Mouse (Mus musculus): ENCODE data around the gene Kcnq5. TPM values are rescaled to one million over a fixed set of nuclear protein-coding genes. Genes with fewer than 3 reads are reported as not detected.

Kcnq5 gene
- polyA plus RNA-seq, 1 experiment from 2014 or later = 0.72 TPM

GRCm38 (mm10) chr1:21488645-21489044, 473.1 kb downstream of the Kcnq5 start:
- H3K4me1 ChIP-seq (replicated peaks) = no peaks in the 10 kb centered on the region
- H3K27me3 ChIP-seq (ENCODE audit: insufficient read depth, poor library complexity, severe bottlenecking) = no peaks in the 10 kb centered on the region
- no peak overlapping the region for H3K27ac ChIP-seq
- H3K36me3 ChIP-seq = no peaks in the 10 kb centered on the region
- no peak overlapping the region for H3K4me3 ChIP-seq
- 81% methylated on average over 3 of the region's 3 CpGs for WGBS
- no peak for DNase-seq (ENCODE audit: low spot score)
- H3K9me3 ChIP-seq = no peaks in the 10 kb centered on the region

DNA sequence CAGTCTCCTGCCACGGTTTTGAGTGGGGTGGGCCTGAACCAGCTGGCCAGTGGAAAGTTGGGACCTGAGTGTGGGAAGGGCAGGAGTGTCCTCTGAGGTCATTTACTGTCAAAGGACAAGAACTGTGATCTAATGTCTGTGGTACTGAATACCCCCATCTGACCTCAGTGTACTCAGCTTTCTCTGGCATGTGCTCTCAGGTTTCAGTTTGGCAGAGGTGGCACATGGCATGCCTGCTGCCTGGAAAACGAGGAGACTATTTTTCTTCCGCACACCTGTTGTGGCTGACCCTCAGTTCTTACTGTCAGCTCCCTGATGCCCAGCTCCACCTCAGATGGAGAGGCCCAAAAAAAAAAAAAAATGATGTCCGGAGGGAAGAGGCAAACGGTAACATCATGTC, 475.5 kb downstream of the Kcnq5 start:
- DNase-seq (ENCODE audit: low spot score) = no peak
- Histone ChIP-seq H3K27ac (no peak overlapping the region), H3K9me3 (no peaks in the 10 kb centered on the region), H3K4me1 (replicated peaks) (no peaks in the 10 kb centered on the region), H3K4me3 (no peak overlapping the region), H3K36me3 (no peaks in the 10 kb centered on the region), H3K27me3 (ENCODE audit: insufficient read depth, poor library complexity, severe bottlenecking) (no peaks in the 10 kb centered on the region)
- 68% methylated on average over 5 of the region's 5 CpGs for WGBS

GRCm38 (mm10) chr1:21469311-21469710, 492.4 kb downstream of the Kcnq5 start:
- WGBS = 94% methylated on average over 6 of the region's 6 CpGs
- no peaks in the 10 kb centered on the region for H3K4me1 ChIP-seq (replicated peaks)
- DNase-seq (ENCODE audit: low spot score) = no peak

DNA sequence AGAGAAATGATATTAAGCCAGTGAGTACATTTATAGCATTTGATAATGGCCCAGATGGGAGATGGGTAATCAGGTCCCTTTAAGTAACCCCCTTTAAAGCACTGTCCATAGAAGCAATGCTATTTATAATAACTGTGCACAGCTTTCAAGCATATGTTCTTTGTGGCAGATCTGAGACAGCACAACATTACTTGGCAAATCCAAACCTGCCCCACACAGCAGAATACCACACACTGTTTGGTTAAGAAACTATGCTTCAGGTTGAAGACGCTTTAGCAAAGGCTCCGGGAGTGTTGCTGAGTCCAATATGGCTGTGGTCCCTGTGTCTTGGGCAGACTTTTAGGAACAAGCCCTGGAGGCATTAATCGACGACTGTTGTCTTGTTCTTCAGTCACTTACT, 495.3 kb downstream of the Kcnq5 start:
- Histone ChIP-seq H3K4me1 (replicated peaks) (no peaks in the 10 kb centered on the region), H3K4me3 (no peak overlapping the region), H3K36me3 (no peaks in the 10 kb centered on the region), H3K9me3 (no peaks in the 10 kb centered on the region), H3K27ac (no peak overlapping the region), H3K27me3 (ENCODE audit: insufficient read depth, poor library complexity, severe bottlenecking) (no peaks in the 10 kb centered on the region)
- WGBS = 92% methylated on average over 4 of the region's 4 CpGs
- no peak for DNase-seq (ENCODE audit: low spot score)

More at GRCm38 (mm10) chr1:21469311-21469710, 492.4 kb downstream of the Kcnq5 start:
- Histone ChIP-seq H3K27ac (no peak overlapping the region), H3K9me3 (no peaks in the 10 kb centered on the region), H3K4me3 (no peak overlapping the region), H3K27me3 (ENCODE audit: insufficient read depth, poor library complexity, severe bottlenecking) (no peaks in the 10 kb centered on the region), H3K36me3 (no peaks in the 10 kb centered on the region)

DNA sequence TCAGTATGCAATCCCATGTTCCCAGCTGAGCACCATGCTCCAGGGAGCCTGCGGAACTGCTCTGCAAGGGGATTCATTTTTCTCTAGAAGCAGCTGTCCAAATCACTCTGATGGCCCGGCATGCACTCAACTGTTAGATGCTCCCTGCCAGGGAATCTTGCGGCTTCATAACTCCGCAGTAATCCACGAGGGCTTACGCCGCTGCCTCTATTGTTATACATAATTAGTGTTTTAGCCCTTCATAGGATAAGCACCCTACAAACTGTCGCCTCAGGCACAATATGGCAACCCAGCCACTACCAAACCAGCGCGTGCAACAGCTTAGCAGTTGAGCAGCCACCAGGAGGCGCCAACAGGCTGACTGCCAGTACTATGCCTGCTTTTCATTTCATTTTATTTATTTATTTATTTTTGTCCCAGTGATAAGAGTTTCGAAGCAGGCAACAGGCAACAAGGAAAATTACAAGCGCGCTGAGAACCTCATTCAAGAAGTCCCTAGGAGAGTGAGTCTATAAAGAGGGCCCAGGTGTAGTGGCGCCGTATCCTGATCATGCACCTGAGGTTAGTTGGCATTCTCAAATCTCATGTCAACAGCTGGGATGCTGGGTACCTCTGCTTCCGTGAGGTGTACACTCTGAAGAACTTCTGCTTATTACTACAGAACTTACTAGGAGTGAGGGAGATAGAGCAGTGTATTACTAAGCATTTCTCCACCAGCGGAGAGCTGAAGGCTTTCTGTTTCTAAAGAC, 500.6 kb downstream of the Kcnq5 start:
- H3K9me3 ChIP-seq = no peaks in the 10 kb centered on the region
- peak; percentile 72 for DNase-seq (ENCODE audit: low spot score)
- H3K27ac ChIP-seq = no peak overlapping the region
- H3K36me3 ChIP-seq = no peaks in the 10 kb centered on the region
- H3K27me3 ChIP-seq (ENCODE audit: insufficient read depth, poor library complexity, severe bottlenecking) = no peaks in the 10 kb centered on the region
- H3K4me3 ChIP-seq = no peak overlapping the region
- H3K4me1 ChIP-seq (replicated peaks) = no peaks in the 10 kb centered on the region
- WGBS = 56% methylated on average over 18 of the region's 18 CpGs

DNA sequence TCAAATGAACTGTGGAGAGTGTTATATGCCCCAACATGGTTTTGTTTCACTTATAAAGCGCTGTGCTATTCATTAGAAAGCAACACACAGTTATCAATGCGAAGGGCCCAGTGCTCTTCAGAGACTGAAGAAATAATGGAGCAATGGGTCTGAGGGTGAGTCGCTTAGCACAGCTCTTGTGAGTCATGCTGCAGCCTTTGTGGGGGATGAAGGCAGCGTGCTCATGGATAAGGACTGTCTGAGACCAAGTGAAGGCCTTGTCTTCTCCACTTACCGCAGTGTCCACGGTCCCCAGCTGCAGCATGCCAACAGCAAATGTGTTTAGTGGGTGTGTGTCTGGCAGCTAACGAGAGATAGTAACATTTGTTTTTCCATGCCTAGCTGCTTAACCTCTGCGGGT, 503.2 kb downstream of the Kcnq5 start:
- 89% methylated on average over 8 of the region's 8 CpGs for WGBS
- no peak for DNase-seq (ENCODE audit: low spot score)
- Histone ChIP-seq H3K36me3 (no peaks in the 10 kb centered on the region), H3K4me1 (replicated peaks) (no peaks in the 10 kb centered on the region), H3K4me3 (no peak overlapping the region), H3K9me3 (no peaks in the 10 kb centered on the region), H3K27me3 (ENCODE audit: insufficient read depth, poor library complexity, severe bottlenecking) (no peaks in the 10 kb centered on the region), H3K27ac (no peak overlapping the region)

- H3K4me3 ChIP-seq = no peak overlapping the region
- DNase-seq (ENCODE audit: low spot score) = no peak
- no peaks in the 10 kb centered on the region for H3K9me3 ChIP-seq
- no peaks in the 10 kb centered on the region for H3K36me3 ChIP-seq
- 79% methylated on average over 5 of the region's 5 CpGs for WGBS
- H3K27me3 ChIP-seq (ENCODE audit: insufficient read depth, poor library complexity, severe bottlenecking) = no peaks in the 10 kb centered on the region
- H3K4me1 ChIP-seq (replicated peaks) = no peaks in the 10 kb centered on the region
- no peak overlapping the region for H3K27ac ChIP-seq
Observed at GRCm38 (mm10) chr1:21455971-21456370, 505.8 kb downstream of the Kcnq5 start.

DNA sequence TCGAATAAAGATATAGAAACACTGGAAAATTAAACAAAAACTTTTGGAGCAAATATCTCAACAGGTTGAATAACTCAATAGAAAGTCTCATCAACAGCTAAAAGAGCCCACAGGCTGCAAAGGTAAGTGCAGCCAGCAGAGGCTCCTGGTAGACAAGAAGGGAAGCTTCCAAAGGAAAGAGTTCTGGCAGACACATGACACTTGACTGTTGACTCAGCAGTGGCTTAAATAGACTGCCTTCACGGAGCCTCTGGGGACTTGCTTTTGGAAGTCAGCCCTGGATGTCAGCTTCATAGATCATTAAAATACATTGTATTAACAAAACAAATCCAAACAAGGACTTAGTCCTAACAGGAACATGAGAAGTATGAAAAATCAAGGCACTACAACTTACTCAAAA, 513.5 kb downstream of the Kcnq5 start:
- H3K36me3 ChIP-seq = no peaks in the 10 kb centered on the region
- H3K4me3 ChIP-seq = no peak overlapping the region
- H3K27ac ChIP-seq = no peak overlapping the region
- DNase-seq (ENCODE audit: low spot score) = no peak
- no peaks in the 10 kb centered on the region for H3K27me3 ChIP-seq (ENCODE audit: insufficient read depth, poor library complexity, severe bottlenecking)
- H3K4me1 ChIP-seq (replicated peaks) = no peaks in the 10 kb centered on the region
- no peaks in the 10 kb centered on the region for H3K9me3 ChIP-seq
- 73% methylated on average over 2 of the region's 2 CpGs for WGBS

- Histone ChIP-seq H3K4me1 (replicated peaks) (no peaks in the 10 kb centered on the region), H3K4me3 (no peak overlapping the region), H3K27me3 (ENCODE audit: insufficient read depth, poor library complexity, severe bottlenecking) (no peaks in the 10 kb centered on the region), H3K27ac (no peak overlapping the region), H3K36me3 (no peaks in the 10 kb centered on the region), H3K9me3 (no peaks in the 10 kb centered on the region)
- no peak for DNase-seq (ENCODE audit: low spot score)
- WGBS = 79% methylated on average over 3 of the region's 3 CpGs
Observed at GRCm38 (mm10) chr1:21436753-21437152, 525.0 kb downstream of the Kcnq5 start.

DNA sequence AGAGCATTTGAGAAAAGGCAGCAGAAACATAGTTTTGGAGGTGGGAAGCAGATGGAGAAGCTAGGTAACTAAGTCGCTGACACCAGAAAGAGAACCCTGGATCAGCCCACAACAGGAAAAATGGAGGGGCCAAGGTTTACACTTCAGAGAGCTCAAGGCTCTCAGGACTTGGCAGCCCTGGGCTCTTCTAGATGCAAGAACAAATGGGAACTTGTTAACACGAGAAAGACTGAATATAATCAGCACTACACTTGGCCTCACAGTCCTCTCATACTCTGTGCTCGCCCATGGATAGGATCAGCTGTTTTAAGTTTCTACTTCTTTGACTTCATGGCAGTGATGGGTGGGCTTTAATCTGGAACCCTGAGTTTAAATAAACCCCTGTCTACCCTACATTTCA, 526.9 kb downstream of the Kcnq5 start:
- no peak for DNase-seq (ENCODE audit: low spot score)
- no peaks in the 10 kb centered on the region for H3K27me3 ChIP-seq (ENCODE audit: insufficient read depth, poor library complexity, severe bottlenecking)
- WGBS = 78% methylated on average over 3 of the region's 3 CpGs
- H3K27ac ChIP-seq = no peak overlapping the region
- no peaks in the 10 kb centered on the region for H3K4me1 ChIP-seq (replicated peaks)
- no peaks in the 10 kb centered on the region for H3K9me3 ChIP-seq
- no peak overlapping the region for H3K4me3 ChIP-seq
- no peaks in the 10 kb centered on the region for H3K36me3 ChIP-seq

DNA sequence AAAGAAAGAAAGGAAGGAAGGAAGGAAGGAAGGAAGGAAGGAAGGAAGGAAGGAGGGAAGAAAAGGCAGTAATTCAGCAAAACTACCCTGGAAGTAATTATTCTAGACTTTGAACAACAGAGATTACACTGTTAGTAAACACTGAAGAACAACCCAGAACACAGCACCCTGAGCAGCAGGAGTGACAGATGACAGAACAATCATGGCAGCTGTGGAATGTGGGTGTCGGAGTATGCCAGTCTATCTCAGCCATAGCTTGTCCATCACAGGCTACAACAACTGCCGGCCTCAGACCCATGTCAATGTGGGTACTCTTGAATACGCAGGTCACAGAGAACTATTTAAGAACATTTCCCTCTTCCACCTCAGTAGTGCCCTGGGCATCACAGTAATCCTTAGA, 530.1 kb downstream of the Kcnq5 start:
- Histone ChIP-seq H3K4me1 (replicated peaks) (no peaks in the 10 kb centered on the region), H3K27ac (no peak overlapping the region), H3K9me3 (no peaks in the 10 kb centered on the region), H3K27me3 (ENCODE audit: insufficient read depth, poor library complexity, severe bottlenecking) (no peaks in the 10 kb centered on the region), H3K4me3 (no peak overlapping the region), H3K36me3 (no peaks in the 10 kb centered on the region)
- no peak for DNase-seq (ENCODE audit: low spot score)
- WGBS = 87% methylated on average over 3 of the region's 3 CpGs

DNA sequence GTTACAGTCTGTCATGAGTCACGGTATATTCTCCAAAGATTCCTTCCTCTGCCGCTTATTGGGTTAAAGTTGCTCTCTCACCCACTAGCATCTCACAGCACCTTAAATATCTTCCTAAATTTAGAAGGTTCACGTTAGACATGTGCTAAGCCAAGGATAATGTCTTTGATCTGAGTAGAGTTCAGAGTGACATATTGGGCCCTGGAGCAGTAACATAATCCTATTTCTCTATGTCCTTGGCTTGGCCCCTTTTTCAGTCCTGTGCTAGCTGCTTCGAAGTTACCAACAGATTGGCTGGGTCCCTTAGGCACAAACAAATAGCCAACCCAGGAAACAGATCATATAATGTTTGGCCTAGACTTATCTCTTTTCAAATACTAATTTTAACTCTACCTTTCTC, 533.7 kb downstream of the Kcnq5 start:
- Histone ChIP-seq H3K36me3 (no peaks in the 10 kb centered on the region), H3K4me3 (no peak overlapping the region), H3K4me1 (replicated peaks) (no peaks in the 10 kb centered on the region), H3K9me3 (no peaks in the 10 kb centered on the region), H3K27ac (no peak overlapping the region), H3K27me3 (ENCODE audit: insufficient read depth, poor library complexity, severe bottlenecking) (no peaks in the 10 kb centered on the region)
- WGBS = 80% methylated on average over 4 of the region's 4 CpGs
- DNase-seq (ENCODE audit: low spot score) = no peak

DNA sequence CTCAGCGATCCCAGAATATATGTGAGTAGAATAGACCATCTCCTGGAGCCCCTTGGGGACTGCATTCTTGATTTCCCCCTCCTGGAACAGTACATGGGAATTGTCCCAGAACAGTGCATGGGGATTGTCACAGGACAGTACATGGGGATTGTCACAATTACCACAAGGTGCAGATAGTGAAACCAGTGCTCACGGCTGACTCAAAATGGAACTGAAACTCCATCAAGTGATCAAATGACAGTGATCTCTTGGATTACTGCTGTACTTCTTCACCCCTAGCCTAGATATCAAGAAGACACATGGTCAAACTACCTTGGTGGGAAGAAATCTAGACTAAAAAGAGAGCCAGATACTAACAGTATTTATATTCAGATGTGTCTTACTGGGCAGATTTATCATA, 536.1 kb downstream of the Kcnq5 start:
- DNase-seq (ENCODE audit: low spot score) = no peak
- H3K4me3 ChIP-seq = no peak overlapping the region
- H3K36me3 ChIP-seq = no peaks in the 10 kb centered on the region
- H3K4me1 ChIP-seq (replicated peaks) = no peaks in the 10 kb centered on the region
- 95% methylated on average over 2 of the region's 2 CpGs for WGBS
- no peak overlapping the region for H3K27ac ChIP-seq
- H3K9me3 ChIP-seq = no peaks in the 10 kb centered on the region
- H3K27me3 ChIP-seq (ENCODE audit: insufficient read depth, poor library complexity, severe bottlenecking) = no peaks in the 10 kb centered on the region

GRCm38 (mm10) chr1:21419370-21419769, 542.4 kb downstream of the Kcnq5 start:
- Histone ChIP-seq H3K27me3 (ENCODE audit: insufficient read depth, poor library complexity, severe bottlenecking) (no peaks in the 10 kb centered on the region), H3K36me3 (no peaks in the 10 kb centered on the region), H3K27ac (no peak overlapping the region), H3K9me3 (no peaks in the 10 kb centered on the region), H3K4me1 (replicated peaks) (no peaks in the 10 kb centered on the region), H3K4me3 (no peak overlapping the region)
- DNase-seq (ENCODE audit: low spot score) = no peak

Measured in hindbrain, embryonic 10.5 days (tissue).